Mouse (Mus musculus) hindbrain, embryonic 12.5 days (tissue): ENCODE measurements around the gene Ddi2. TPM values are rescaled to one million over a fixed set of nuclear protein-coding genes. Genes with fewer than 3 reads are reported as not detected.

Source experiments
- ATAC-seq: fragments of 200-750 bp; cut with Nextera tagmentation; 2 replicates; pipeline ENCODE4 v1.8.0; 2017; ENCODE audit warnings: moderate TSS enrichment; ENCODE audit not compliant: low FRiP score
- H3K27ac ChIP-seq: fragments of 300-500 bp; sonication (generic); 2 replicates; pipeline ENCODE4 v1.5.1; 2016; ENCODE audit warnings: mild to moderate bottlenecking
- H3K27me3 ChIP-seq: fragments of 300-500 bp; sonication (generic); 2 replicates; pipeline ENCODE4 v1.6.1; 2016; ENCODE audit warnings: mild to moderate bottlenecking
- H3K36me3 ChIP-seq: fragments of 300-500 bp; sonication (generic); 2 replicates; pipeline ENCODE4 v1.6.1; 2016; ENCODE audit warnings: mild to moderate bottlenecking
- H3K4me1 ChIP-seq: fragments of 300-500 bp; sonication (generic); 2 replicates; pipeline ENCODE4 v1.6.1; 2016
- H3K4me2 ChIP-seq: fragments of 300-500 bp; sonication (generic); replicated peaks from 2 replicates; pipeline ENCODE4 v1.6.1; 2016; ENCODE audit warnings: mild to moderate bottlenecking
- H3K4me3 ChIP-seq: fragments of 300-500 bp; sonication (generic); 2 replicates; pipeline ENCODE4 v1.5.1; 2016; ENCODE audit warnings: mild to moderate bottlenecking
- H3K9ac ChIP-seq: fragments of 300-500 bp; sonication (generic); 2 replicates; pipeline ENCODE4 v1.6.1; 2016; ENCODE audit warnings: mild to moderate bottlenecking, moderate library complexity
- H3K9me3 ChIP-seq: fragments of 300-500 bp; sonication (generic); replicated peaks from 2 replicates; pipeline ENCODE4 v1.6.1; 2016; ENCODE audit warnings: mild to moderate bottlenecking
- WGBS: fragments of 180-500 bp; shearing (Covaris S2); methylation state at CpG from one replicate; pipeline ENCODE4 v1.1.7; 2016; 5-methylcytosine and 5-hydroxymethylcytosine counted together
- polyA plus RNA-seq: library from polyadenylated mRNA; unstranded; fragments of >200 nt; fragmentation: Nextera tagmentation; extraction: Ambion mirVana; gene quantifications from 2 replicates; pipeline ENCODE4 v1.2.1, GENCODE M21; 2016

Gene Ddi2
- polyA plus RNA-seq, 1 experiment from 2014 or later: 28.1 TPM

DNA sequence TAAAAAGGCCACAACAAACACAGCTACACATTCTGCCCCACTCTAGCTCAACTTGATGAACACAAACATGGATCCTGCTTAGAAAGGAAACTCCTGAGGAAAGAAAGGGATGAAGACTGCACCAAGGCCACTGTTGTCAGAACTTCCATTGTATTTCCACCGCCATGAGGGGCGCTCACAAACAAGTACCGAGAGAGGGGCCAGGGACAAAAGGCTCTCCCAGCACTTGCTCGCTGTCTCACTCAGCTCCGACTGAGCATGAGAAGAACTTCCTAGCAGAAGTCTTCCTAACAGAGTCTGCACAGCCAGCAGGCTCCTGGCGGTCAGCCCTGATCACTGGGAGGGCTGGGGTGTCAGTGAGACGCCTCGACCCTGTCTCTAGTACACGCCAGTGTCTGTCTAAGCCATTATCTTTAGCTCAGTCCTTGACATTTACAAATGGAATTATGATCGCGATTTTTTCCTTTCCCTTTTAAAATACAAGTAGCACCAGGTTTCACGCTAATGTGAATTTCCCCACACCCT lies 40.5 kb downstream of the Ddi2 start:
- Histone ChIP-seq H3K36me3 (peaks cover 45% of the 10 kb centered on the region), H3K27me3 (no peaks in the 10 kb centered on the region), H3K4me2 (no peak overlapping the region), H3K27ac (no peak overlapping the region), H3K9ac (no peak overlapping the region), H3K4me3 (no peak overlapping the region), H3K4me1 (peaks cover 5% of the 10 kb centered on the region; the same call in 1 of the 2 replicates), H3K9me3 (no peaks in the 10 kb centered on the region)
- ATAC-seq: no peak
- 60% methylated on average over 12 of the region's 12 CpGs for WGBS

DNA sequence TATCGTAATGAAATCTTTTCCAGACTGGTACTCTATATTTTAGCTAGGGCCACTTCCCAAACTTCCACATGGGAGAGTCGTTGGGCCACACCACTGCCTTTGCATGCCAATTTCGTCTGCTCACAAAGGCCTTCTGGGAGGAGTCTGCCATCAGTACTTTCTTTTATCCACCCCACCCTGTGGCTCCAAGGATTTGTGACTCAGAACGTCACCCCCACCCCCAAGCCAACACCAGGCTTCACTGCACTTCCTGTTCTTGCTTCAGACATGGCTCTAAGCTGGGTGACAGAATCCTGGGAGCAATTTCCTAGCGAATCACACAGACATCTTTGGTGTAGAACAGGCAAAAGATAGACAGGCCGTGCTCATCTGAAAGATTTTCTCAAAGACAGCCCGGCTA lies 41.5 kb downstream of the Ddi2 start:
- Histone ChIP-seq H3K9ac (no peak overlapping the region), H3K27ac (no peak overlapping the region), H3K27me3 (no peaks in the 10 kb centered on the region), H3K36me3 (peaks cover 44% of the 10 kb centered on the region), H3K9me3 (no peaks in the 10 kb centered on the region), H3K4me3 (no peak overlapping the region), H3K4me1 (peaks cover 5% of the 10 kb centered on the region; the same call in 1 of the 2 replicates), H3K4me2 (no peak overlapping the region)
- no peak for ATAC-seq
- 69% methylated on average over 7 of the region's 7 CpGs for WGBS

DNA sequence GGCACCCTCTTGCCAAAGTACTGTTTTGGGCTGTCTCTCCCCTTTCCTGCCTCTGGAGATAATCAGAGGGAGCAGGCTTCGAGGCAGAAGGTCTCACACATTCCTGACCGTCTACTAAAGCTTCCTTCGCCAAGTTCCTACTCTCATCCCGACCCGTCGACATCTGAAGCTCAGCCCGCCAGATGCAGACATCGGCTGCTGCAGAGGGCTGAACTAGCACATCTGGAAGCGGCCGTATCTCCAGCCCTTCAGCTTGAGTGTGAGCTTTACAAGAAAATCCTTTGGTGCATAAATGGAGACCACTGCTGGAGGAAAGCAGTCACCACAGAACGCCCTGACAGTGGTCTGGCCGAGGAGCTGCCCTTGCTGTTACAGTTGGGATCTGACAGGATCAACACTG lies 42.3 kb downstream of the Ddi2 start:
- H3K9ac ChIP-seq: no peak overlapping the region
- peaks cover 36% of the 10 kb centered on the region for H3K36me3 ChIP-seq
- no peak for ATAC-seq
- no peak overlapping the region for H3K4me3 ChIP-seq
- no peak overlapping the region for H3K27ac ChIP-seq
- no peaks in the 10 kb centered on the region for H3K27me3 ChIP-seq
- peaks cover 5% of the 10 kb centered on the region; the same call in 1 of the 2 replicates for H3K4me1 ChIP-seq
- H3K4me2 ChIP-seq: no peak overlapping the region
- 69% methylated on average over 12 of the region's 12 CpGs for WGBS
- H3K9me3 ChIP-seq: no peaks in the 10 kb centered on the region

DNA sequence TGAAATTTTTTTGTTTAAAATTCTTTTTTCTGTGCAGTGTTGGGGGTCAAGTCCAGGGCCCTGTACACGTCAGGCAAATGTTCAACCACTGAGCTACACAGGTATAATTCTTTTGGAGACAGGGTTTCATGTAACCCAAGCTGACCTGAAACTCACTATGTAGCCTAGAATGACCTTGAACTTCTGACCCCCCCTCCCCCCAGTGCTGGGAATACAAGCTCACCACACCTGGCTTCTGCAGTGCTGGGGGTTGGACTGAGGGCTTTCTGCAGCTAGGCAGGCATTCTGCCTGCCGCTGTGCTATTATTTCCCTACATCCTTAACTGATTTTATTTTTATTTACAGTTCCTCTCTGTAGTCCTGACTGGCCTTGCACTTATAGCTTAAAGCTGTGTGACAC lies 44.2 kb downstream of the Ddi2 start:
- H3K4me3 ChIP-seq: no peak overlapping the region
- ATAC-seq: no peak
- H3K9ac ChIP-seq: no peak overlapping the region
- no peaks in the 10 kb centered on the region for H3K27me3 ChIP-seq
- WGBS: 88% methylated on average over 2 of the region's 2 CpGs
- H3K27ac ChIP-seq: no peak overlapping the region
- no peaks in the 10 kb centered on the region for H3K9me3 ChIP-seq
- H3K4me2 ChIP-seq: no peak overlapping the region
- peaks cover 18% of the 10 kb centered on the region for H3K36me3 ChIP-seq
- H3K4me1 ChIP-seq: peaks cover 5% of the 10 kb centered on the region; the same call in 1 of the 2 replicates

DNA sequence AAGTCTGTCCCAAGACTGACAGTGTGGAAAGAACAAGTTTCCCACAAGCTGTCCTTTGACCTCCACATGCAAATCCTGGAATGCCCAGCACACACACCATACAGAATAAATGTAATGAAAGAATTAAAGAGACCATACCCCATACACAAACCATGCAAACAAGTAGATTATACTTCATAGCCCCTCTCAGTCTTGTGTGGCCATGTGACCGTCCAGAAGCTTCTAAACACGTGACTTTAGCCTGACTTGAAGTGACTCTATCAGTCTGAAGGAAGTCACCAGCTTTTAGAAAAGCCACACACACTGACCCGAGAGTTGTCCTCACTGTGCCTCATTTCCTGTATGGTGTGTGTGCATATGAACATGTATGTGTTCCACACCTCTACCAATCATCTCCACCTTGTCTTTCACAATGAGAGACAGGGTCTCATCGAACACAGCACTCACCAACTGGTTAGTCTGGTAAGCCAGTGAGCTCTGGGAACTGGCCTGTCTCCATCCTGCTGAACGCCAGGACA lies 46.7 kb downstream of the Ddi2 start:
- Histone ChIP-seq H3K36me3 (0 out of 2 replicates have a peak, but pooled peaks cover 4% of the 10 kb centered on the region), H3K27me3 (no peaks in the 10 kb centered on the region), H3K27ac (no peak overlapping the region), H3K9me3 (no peaks in the 10 kb centered on the region), H3K4me1 (no peaks in the 10 kb centered on the region; the same call in 1 of the 2 replicates), H3K9ac (no peak overlapping the region), H3K4me3 (no peak overlapping the region), H3K4me2 (no peak overlapping the region)
- ATAC-seq: no peak
- 89% methylated on average over 5 of the region's 5 CpGs for WGBS

DNA sequence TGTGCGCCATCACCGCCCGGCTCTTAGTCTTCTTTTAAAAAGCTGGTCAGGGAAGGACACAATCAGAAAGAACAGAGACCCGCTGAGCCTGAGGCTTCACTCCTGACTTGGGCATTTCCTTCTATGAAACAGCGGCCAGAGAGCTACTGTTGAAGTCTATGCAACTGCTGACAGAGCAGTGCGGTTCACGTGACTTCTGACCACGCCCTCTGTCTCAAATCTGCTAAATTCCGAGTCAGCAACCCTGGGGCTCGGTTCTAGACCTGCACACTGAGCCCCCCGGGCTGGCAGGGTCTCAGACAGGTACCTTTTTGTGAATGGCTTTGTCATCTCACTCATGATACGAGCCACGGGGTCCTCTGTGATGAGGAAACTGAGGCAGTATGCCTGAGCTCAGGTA lies 50.9 kb downstream of the Ddi2 start:
- H3K9me3 ChIP-seq: no peaks in the 10 kb centered on the region
- H3K9ac ChIP-seq: no peak overlapping the region
- H3K36me3 ChIP-seq: no peaks in the 10 kb centered on the region
- H3K27me3 ChIP-seq: no peaks in the 10 kb centered on the region
- H3K4me2 ChIP-seq: no peak overlapping the region
- H3K4me1 ChIP-seq: no peaks in the 10 kb centered on the region
- 78% methylated on average over 13 of the region's 13 CpGs for WGBS
- ATAC-seq: no peak
- no peak overlapping the region for H3K4me3 ChIP-seq
- no peak overlapping the region for H3K27ac ChIP-seq

DNA sequence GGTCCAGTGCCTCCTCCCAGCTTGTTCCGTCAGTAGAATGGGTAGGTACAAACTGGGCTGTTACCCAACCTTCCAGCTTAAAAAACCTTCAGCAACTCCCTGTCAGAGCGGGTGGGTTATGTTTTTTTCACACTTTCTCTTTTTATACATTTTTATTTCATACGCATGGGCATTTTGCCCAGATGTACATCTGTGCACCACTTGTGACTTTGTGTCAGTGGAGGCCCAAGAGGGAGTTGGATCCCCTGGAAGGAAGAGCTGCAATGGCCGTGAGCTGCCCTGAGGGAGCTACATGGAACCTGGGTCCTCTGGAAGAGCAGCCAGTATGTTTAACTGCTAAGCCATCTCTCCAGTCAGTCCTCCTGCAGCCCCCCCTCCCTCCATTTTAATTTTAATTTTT lies 51.8 kb downstream of the Ddi2 start:
- no peaks in the 10 kb centered on the region for H3K27me3 ChIP-seq
- H3K4me2 ChIP-seq: no peak overlapping the region
- no peaks in the 10 kb centered on the region for H3K9me3 ChIP-seq
- 85% methylated on average over 4 of the region's 4 CpGs for WGBS
- H3K36me3 ChIP-seq: no peaks in the 10 kb centered on the region
- no peaks in the 10 kb centered on the region for H3K4me1 ChIP-seq
- H3K9ac ChIP-seq: no peak overlapping the region
- no peak overlapping the region for H3K27ac ChIP-seq
- no peak for ATAC-seq
- no peak overlapping the region for H3K4me3 ChIP-seq

DNA sequence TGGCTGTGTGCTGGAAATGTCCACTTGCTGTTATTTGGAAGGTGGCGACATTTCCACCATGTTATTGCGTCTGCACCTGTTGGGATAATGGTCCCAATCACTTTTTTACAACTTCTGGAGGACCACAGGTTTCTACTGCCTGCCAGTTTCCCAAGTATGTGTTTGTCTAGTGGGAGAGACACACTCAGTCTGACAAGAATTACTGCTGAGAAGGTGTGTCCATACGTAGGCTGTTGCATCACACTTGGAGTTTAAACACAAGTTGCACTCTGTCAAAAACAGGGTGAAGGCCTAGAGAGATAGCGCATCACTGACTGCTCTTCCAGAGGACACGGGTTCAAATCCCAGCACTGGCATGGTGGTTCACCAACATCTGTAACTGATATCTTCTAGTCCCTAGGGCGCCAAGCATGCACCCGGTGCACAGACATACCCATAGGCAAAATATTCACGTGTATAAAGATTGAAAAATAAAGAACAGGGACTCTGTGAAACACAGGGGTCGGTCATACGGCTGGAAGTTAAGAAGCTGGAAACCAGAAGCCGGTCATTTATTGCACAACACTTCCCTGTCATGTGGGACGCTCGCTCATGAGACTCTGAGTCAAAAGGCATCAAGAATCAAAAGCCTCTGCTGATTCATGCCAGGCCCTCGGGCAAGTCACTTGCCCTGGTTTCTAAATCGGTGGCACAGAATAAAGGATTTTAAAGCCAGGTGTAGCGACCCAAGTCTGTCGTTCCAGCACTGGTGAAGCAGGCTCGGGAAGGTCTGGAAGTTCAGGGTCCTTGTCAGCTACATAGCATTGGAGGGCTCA lies 53.1 kb downstream of the Ddi2 start:
- Histone ChIP-seq H3K27me3 (no peaks in the 10 kb centered on the region), H3K4me3 (no peak overlapping the region), H3K9me3 (no peaks in the 10 kb centered on the region), H3K27ac (no peak overlapping the region), H3K36me3 (no peaks in the 10 kb centered on the region), H3K4me2 (no peak overlapping the region), H3K4me1 (peaks cover under 1% of the 10 kb centered on the region; the same call in 1 of the 2 replicates), H3K9ac (no peak overlapping the region)
- WGBS: 86% methylated on average over 18 of the region's 18 CpGs
- no peak for ATAC-seq

DNA sequence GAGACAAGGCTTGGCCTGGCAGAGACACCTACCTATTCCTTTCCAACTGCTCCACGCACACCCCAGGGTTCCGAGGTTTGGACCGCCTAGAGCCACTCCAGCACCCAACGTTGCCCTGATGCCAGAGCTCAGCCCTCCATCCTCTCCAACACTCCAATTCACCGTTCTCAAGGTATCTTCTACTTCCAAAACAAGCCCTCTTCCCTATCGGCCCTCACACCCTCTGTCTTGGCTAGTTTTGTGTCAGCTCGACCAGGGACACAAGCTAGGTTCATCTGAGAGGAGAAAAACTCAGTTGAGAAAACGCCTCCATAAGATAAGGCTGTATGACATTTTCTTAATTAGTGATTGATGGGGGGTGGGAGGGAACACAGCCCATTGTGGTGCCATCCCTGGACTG lies 58.4 kb downstream of the Ddi2 start, which contains the start of gene Plekhm2:
TSS of gene Plekhm2 (minus strand) at position 101 of the 400 bp plus-strand sequence.
- no peaks in the 10 kb centered on the region for H3K27me3 ChIP-seq
- peaks cover 19% of the 10 kb centered on the region for H3K4me1 ChIP-seq
- peak within 1 kb of the TSS; percentile 64 for H3K27ac ChIP-seq
- peak within 1 kb of the TSS; percentile 77 for H3K4me2 ChIP-seq
- H3K36me3 ChIP-seq: peaks cover 18% of the 10 kb centered on the region; the same call in 1 of the 2 replicates
- H3K4me3 ChIP-seq: peak within 1 kb of the TSS; percentile 79
- 76% methylated on average over 8 of the region's 8 CpGs for WGBS
- peak within 1 kb of the TSS; percentile 94 for H3K9ac ChIP-seq
- no peaks in the 10 kb centered on the region for H3K9me3 ChIP-seq
- ATAC-seq: peak; percentile 30; the same call in 1 of the 2 replicates

DNA sequence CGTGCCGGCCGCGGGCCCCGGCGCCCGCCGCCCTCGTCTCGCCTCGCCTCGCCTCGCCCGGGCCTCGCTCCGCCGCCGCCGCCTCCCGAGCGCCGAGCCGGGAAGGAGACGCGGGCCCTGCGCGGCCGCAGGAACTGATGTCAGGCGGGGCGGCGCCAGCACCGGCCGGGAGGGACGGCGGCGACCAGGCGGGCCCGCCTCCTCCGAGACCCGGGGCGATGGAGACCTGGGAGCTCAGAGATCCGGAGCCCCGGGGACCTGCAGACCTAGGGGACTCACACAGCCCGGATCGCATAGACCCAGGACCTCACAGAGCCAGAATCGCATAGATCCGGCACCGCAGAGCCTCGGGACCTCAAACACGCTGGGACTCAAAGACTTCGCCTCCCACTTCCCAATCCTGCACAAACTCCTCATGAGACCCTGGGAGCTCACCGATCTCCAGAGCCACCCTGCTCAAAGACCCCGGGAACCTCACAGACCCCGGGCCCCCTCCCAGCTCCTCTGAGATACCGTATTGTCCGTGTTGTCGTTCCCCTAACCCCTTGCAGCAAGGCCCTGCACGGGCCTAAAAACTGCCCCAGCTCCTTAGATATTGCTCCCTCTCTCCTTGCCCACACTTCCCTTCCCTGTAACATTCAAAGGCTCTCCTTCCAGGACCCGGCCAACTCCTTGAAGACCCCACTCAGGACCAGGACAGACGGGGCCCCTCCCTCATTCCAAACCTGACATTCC lies 59.0 kb downstream of the Ddi2 start:
- Histone ChIP-seq H3K27ac (peak overlapping the region; percentile 64), H3K4me3 (peak overlapping the region; percentile 79), H3K9ac (peak overlapping the region; percentile 94), H3K4me1 (peaks cover 19% of the 10 kb centered on the region), H3K9me3 (no peaks in the 10 kb centered on the region), H3K36me3 (peaks cover 22% of the 10 kb centered on the region; the same call in 1 of the 2 replicates), H3K27me3 (no peaks in the 10 kb centered on the region), H3K4me2 (peak overlapping the region; percentile 77)
- WGBS: 2% methylated on average over 39 of the region's 60 CpGs
- peak; percentile 81 for ATAC-seq

DNA sequence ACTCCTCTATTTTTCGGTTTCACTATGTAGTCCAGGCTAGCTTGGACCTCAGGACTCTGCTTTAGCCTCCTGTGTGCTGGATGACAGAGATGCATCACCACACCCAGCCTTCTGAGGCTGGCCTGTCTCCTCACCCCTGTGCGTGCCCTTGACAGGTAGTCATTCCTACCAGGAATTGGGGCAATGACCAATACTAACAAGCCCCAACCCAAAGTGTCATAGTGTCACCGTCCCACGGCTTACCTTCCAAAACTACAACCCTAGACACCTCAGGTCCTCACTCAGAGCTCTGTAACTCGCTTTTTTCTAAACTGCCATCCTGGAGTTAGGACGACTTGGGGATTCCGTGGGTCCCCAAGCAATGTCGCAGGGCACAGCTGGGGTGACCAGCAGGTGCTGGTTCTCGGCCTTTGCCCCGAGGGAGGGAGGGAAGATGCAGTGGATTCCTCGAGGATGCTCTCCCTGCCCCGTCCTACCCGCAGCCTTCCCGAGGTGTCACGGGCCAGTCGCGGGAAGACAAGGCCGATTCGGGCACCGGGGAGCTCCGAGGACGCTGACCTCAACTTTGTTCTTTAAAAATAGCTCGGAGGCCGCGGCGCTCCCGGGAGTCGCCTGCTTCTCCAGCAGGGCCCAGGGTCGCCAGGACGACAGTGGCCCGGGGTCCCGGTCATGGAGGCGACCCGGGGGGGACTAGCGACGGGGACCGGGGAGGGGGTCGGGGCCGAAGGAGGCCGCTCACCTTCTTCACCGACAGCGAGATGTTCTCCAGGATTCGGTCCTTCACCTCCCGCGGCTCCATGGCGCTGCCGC lies 59.9 kb downstream of the Ddi2 start:
- no peaks in the 10 kb centered on the region for H3K27me3 ChIP-seq
- H3K4me3 ChIP-seq: peak overlapping the region; percentile 79
- H3K27ac ChIP-seq: peak overlapping the region; percentile 64
- peak; percentile 44 for ATAC-seq
- peaks cover 19% of the 10 kb centered on the region for H3K4me1 ChIP-seq
- no peaks in the 10 kb centered on the region for H3K9me3 ChIP-seq
- 4% methylated on average over 47 of the region's 47 CpGs for WGBS
- peaks cover 26% of the 10 kb centered on the region; the same call in 1 of the 2 replicates for H3K36me3 ChIP-seq
- H3K4me2 ChIP-seq: peak overlapping the region; percentile 77
- peak overlapping the region; percentile 94 for H3K9ac ChIP-seq
